Mouse (Mus musculus) adrenal gland, postnatal 25 days (tissue): ENCODE measurements around the gene Nrip2. TPM values are rescaled to one million over a fixed set of nuclear protein-coding genes. Genes with fewer than 3 reads are reported as not detected.

Experiments
- DNase-seq: peaks from one replicate; pipeline ENCODE4 v3.0.0; 2021; ENCODE audit warnings: mixed read lengths
- total RNA-seq: library from RNA; stranded (reverse); gene quantifications from 2 replicates; pipeline ENCODE4 v1.2.3, GENCODE M21; 2021

The Nrip2 gene
- total RNA-seq, 1 experiment from 2014 or later, result 4.1 TPM

- DNase-seq, result peak; percentile 70
These were observed 38.7 kb downstream of the Nrip2 start for GRCm38 (mm10) chr6:128437731-128438316.

DNA sequence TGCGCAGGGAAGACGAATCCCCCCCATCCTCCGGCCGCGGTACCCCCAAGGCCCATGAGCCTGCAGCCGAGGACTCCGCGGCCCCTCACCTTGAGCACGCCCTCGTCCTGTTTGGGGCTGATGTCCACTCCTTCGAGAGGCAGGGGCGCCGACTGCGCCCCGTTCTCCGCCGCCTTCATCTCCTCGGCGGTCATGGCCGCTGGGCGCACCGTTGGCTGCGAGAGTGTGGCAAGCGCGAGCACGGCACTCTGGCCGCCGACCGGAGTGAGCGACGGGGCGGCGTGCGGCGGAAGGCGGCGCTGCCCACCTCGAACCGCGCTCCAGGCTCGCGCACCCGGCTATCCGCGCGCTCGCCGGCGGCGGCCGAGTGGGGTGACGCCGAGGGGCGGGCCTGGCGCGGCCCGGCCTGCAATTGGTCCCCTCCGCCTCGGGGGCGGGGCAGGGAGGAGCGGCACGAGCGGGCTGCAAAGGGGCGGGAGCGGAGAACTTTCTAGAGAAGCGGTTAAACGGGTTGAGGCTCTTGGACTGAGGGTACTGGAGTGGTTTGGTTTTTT, 39.3 kb downstream of the Nrip2 start, which contains the start of gene Fkbp4:
Gene Fkbp4, minus strand, starts transcription at position 361 of the 554 bp plus-strand sequence.
- peak; percentile 96 for DNase-seq

GRCm38 (mm10) chr6:128438871-128439341, 39.8 kb downstream of the Nrip2 start:
- DNase-seq, result no peak

GRCm38 (mm10) chr6:128440238-128440637, 41.1 kb downstream of the Nrip2 start:
- no peak for DNase-seq

DNA sequence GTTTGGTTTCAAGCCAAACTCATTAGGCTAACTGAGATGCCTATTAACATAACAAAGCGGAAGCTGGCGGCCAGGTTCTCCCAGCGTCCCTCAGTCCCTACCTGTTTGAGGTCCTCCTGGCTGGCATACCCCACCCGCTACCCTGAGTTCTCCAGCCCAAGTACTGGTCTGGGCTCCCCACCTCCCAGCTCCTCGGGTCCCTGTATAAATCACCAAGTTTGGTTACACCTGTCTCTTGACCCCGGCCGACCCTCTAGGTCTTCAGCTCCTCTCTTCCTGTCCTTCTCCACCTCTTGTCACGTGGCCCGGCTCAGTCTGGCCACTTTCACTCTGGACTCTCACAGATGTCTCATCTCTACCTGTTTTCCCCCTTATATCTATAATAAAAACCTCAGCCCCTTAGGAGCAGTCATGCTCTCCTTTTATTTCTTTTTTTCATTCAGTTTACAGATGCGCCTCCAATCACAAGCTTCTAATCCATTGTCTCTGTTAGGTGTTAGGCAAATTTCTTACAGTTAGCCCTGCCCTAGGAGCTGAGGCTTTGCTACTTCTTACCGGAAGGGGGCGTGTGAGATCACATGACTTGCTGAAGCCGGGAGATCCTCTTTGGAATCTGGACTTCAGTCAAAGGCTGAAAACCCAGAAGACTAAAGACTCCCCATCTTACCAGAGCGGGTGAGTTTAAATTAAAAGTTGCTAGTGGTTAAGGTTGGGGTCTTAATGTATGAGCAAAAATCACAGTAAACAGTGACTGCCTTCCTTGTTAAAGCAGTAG, 46.9 kb downstream of the Nrip2 start:
- DNase-seq, result peak; percentile 50

GRCm38 (mm10) chr6:128447063-128447462, 48.0 kb downstream of the Nrip2 start:
- DNase-seq, result no peak

GRCm38 (mm10) chr6:128455835-128456605, 56.9 kb downstream of the Nrip2 start:
- peak; percentile 16 for DNase-seq

GRCm38 (mm10) chr6:128457186-128457585, 58.1 kb downstream of the Nrip2 start:
- DNase-seq, result no peak

GRCm38 (mm10) chr6:128460321-128460720, 61.2 kb downstream of the Nrip2 start:
- DNase-seq, result no peak

DNA sequence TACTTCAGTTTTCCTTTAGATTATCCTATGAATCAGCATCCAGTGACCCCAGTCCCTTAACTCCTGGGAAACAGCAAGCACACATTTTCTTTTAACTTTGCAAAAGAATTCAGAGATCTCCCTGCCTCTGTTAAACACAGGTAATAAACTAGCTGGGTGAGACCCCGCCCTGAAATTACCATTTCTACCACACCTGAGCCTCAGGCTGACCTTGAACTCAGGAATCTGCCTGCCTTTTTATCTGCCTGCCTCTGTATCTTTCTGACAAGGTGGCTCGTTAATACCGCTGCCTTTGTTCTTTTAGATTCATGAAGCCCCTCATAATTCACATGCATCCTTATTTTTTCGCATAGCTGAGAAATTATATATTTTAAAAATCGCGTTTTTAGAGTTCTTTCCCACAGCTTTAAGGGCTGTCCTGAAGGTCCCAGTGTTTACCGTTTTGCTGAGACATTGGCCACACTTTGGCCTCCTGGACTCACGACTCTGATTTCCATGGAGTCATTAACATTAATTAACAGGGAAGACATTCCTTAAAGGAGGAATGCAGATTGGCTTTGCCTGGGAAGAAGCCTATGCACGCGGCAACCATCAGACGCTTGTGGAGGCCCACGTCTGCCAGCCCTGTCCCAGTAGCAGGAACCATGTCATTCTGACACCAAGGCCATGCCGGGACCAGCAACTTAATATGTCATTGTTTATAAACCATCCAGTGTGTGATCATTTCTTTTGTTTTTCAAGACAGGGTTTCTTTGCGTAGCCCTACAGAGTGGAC, 61.8 kb downstream of the Nrip2 start:
- DNase-seq, result no peak

DNA sequence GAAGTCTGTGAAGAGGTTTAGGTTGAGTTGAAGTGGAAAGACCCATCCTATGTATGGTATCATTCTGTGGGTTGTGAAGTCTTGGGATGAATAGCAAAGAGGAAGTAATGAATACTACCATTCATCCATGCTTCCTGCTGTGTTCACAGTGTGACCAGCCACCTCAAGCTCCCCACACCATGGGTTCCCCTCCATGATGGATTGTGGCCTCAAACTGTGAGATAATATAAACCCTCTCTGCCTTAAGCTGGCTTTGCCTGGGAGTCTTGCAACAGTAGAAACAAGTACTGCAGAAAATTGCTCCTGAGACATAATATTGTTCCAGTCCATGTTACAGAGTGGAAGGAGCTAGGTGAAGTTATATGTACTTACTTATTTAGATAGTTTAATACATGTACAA, 62.5 kb downstream of the Nrip2 start:
- no peak for DNase-seq

DNA sequence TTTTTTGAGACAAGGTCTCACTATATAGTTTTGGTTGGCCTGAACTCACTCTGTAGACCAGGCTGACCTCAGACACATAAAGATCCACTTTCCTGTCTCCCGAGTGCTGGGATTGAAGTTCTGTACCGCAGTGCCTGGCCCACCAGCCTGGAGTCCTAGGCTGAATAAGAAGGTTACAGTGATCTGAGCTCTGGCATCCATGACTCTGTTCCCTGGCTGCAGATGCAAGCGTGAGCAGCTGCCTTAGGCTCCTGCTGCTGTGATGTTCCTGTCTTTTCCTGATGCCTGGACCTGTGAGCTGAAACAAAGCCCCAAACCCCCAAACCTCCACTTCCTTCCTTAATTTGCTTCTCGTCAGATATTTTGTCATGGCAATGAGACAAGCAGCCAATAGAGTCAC, 65.9 kb downstream of the Nrip2 start:
- no peak for DNase-seq

Other genes starting within 250 kb of the Nrip2 start
- gene Tead4, start 98.5 kb upstream of the Nrip2 start, total RNA-seq, result 1.0 and 2.4 TPM in 2 replicates
- gene Tulp3, start 43.4 kb upstream of the Nrip2 start, total RNA-seq, result 53.8 and 54.2 TPM in 2 replicates
- 24.3 and 25.6 TPM in 2 replicates for gene Rhno1, start 36.4 kb upstream of the Nrip2 start, total RNA-seq
- 7.0 and 12.1 TPM in 2 replicates for gene Foxm1, start 36.3 kb upstream of the Nrip2 start, total RNA-seq
- gene Tex52, start 23.8 kb upstream of the Nrip2 start, total RNA-seq, result not detected in 2 replicates
- not detected in 2 replicates for gene Gm44596, start 23.8 kb upstream of the Nrip2 start, total RNA-seq
- gene Itfg2, start 25.6 kb downstream of the Nrip2 start, total RNA-seq, result 27.5 and 35.6 TPM in 2 replicates
- gene Fkbp4, start 39.4 kb downstream of the Nrip2 start, total RNA-seq, result 205 and 245 TPM in 2 replicates
- 0.30 and 20.2 TPM in 2 replicates for gene Pzp, start 127.4 kb downstream of the Nrip2 start, total RNA-seq
- gene A2ml1, start 182.3 kb downstream of the Nrip2 start, total RNA-seq, result not detected in 2 replicates
- gene Klrb1a, start 224.2 kb downstream of the Nrip2 start, total RNA-seq, result not detected in 2 replicates